Mouse (Mus musculus): ENCODE results near the gene Ifrd2.

GRCm38 (mm10) chr9:107624539-107624938 is 37.1 kb downstream of the Ifrd2 start:
- no peak for TF ChIP-seq CTCF (IDR thresholded peaks at IDR 0.05; ENCODE audit: low read depth, low read length)
- no peak for TF ChIP-seq TAL1 (conservative IDR thresholded peaks at IDR 0.05; ENCODE audit: low read depth, low read length)
- no peak for TF ChIP-seq POLR2AphosphoS5 (IDR thresholded peaks at IDR 0.05; ENCODE audit: insufficient replicate concordance, low read depth, low read length)
- TF ChIP-seq GATA1 (IDR thresholded peaks at IDR 0.05; ENCODE audit: borderline replicate concordance, low read length): no peak

All from G1E (cell line).